Mouse (Mus musculus) embryo, embryonic 10.5 days (tissue): Measurements from ENCODE around the gene Hivep3.

Experiments used
- DNase-seq: peaks from one replicate; pipeline ENCODE4 v3.0.0-alpha.2; 2015; ENCODE audit warnings: low spot score

Gene Hivep3

GRCm38 (mm10) chr4:120158714-120159310 lies 425.2 kb downstream of the Hivep3 start:
- DNase-seq, result no peak

DNA sequence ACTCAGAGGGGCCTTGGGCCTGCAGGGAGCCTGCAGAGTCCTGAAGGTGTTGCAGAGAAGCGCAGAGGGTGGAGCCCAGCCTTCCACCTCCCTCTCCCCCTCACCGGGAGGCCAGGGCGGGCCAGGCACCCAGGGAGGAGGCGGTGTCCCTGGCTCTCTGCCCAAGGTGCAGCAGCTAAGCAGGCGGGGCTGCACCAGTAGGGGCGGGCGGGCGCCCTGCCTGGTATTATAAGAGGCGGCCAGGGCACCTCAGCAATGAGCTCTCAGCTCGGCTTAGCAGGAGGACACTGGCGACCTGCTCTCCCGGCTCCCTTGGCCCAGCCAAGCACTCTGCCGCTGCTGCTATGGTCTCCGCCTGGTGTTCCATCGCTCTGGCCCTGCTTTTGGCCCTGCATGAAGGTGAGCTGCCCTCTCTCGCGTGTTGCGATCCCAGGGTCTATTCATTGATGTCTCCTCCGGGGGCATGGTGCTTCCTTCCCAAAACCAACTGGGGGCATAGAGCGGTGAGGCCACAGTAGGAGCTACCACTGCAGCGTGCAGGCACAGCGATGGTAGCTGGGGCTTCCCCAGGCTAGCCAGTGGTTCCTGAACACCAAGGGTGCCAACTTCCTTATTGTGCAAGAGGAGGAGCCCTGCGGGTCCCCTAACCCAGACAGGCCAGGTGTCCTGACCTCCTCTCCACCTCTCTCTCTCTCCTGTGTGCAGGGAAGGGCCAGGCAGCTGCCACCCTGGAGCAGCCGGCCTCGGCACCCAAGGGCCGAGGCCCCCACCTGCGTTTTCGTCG lies 427.8 kb downstream of the Hivep3 start, which contains the start of gene Edn2:
TSS of gene Edn2 (plus strand) at position 41 of the 784 bp plus-strand sequence.
- no peak for DNase-seq

DNA sequence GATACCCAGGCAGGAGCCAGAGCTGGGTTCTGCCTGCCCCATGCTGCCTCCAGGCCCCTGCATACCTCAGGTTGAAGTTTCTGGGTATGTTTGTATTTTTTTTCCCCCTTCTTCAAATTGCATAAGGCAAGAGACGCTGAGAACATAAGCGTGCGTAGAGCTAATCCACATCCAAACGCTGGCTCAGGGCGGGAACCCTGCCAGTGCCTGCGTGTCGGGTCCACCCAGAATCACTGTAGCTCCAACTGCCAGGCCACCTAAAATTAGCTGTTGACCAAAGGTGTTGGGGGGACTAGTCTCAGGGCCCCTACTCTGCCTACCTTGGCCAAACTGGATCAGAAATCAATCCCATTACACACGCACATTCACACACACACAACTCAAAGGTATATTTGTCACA lies 429.0 kb downstream of the Hivep3 start:
- DNase-seq, result no peak

DNA sequence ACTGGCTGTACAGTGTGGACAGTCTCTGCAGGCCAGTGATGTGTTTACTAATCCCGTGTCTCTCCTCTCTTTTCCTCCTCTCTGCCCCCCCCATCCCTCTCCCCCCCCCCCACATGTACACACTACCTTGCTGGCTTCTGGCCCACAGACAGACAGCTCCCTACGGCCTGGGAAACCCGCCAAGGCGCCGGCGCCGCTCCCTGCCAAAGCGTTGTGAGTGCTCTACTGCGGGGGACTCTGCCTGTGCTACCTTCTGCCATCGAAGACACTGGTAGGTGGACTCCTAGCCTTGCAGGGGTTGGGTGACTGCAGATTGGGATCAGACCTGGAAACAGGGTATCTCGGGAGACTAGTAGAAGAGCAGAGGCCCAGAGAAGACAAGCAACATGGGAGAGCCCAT lies 429.7 kb downstream of the Hivep3 start:
- no peak for DNase-seq

GRCm38 (mm10) chr4:120164316-120164715 lies 430.7 kb downstream of the Hivep3 start:
- DNase-seq, result no peak

GRCm38 (mm10) chr4:120167778-120168177 lies 434.2 kb downstream of the Hivep3 start:
- no peak for DNase-seq

DNA sequence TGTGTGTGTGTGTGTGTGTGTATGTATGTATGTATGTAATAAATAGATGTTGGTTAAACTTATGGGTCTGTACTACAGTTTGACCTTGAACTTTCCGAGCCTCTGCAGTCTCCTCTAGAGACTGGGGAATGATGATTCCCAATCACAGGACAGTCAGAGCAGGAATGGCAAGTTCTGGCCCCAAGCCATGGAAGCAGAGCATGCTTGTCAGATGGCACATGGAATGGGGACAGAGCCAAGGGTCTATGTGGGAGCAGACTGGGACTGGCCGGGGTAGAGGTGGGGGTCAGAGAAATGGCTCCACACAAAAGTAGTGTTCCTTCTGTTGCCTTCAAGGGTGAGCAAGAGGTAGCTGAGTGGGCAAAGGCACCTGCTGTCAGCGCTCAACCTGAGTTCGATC lies 434.8 kb downstream of the Hivep3 start:
- DNase-seq, result no peak

DNA sequence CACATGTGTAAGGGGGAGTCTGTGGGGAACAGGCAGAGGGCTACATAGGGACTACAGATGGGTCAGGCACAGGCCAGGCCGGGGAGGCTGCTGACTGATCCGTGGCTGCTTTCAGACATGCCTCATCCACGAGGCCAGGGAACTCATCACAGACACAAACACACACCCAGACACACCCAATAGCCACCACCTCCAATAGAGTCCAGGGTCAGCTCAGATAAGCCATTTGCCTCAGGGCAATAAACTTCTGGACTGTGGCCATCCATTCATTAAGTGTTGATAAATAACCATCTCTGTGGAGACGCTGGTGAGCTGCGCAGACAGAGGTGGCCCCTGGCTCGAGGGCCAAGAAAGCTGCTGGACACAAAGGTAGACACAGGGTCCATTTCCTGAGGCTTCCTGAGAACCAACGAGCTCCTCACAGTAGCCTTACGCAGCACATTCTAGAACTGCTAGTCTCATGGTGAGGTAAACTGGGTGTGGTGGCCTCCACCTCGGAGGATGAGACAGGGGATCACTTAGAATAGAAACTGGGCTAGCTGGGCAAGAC lies 436.9 kb downstream of the Hivep3 start:
- no peak for DNase-seq

DNA sequence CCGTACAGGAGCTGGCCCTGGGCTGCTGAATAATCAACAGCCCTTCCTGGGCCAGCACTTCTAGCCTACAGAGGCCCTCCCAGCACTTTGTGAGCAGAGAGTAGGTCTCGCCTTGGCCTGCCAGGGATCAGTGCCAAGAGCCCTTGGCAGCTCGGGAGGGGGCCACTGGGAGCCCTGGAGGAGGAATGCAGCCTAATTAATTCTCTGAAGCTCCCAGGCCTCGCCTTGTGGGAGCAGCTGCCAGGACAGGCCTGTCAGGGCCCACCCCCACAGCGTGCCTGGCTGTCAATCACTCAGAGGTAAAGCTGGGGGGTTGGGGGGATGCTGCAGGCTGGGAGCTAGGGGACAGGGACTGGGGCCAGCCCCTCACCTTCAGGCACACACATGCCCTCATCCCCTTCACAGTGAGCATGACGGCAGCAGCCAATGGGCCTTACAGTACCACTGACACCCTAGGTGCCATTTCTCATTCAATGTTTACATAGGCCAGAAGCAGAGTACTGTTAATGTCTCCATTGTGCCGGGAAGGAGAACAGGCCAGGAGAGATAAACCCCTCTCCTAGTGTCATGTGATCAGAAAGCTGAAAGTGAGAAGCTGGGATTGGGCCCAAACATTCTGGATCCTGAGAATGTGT lies 438.6 kb downstream of the Hivep3 start:
- no peak for DNase-seq

GRCm38 (mm10) chr4:120179123-120179522 lies 445.5 kb downstream of the Hivep3 start:
- no peak for DNase-seq

- DNase-seq, result no peak
Observed at GRCm38 (mm10) chr4:120180535-120180934, 447.0 kb downstream of the Hivep3 start.

- DNase-seq, result peak; percentile 67
Observed at GRCm38 (mm10) chr4:120184374-120184991, 450.9 kb downstream of the Hivep3 start.

DNA sequence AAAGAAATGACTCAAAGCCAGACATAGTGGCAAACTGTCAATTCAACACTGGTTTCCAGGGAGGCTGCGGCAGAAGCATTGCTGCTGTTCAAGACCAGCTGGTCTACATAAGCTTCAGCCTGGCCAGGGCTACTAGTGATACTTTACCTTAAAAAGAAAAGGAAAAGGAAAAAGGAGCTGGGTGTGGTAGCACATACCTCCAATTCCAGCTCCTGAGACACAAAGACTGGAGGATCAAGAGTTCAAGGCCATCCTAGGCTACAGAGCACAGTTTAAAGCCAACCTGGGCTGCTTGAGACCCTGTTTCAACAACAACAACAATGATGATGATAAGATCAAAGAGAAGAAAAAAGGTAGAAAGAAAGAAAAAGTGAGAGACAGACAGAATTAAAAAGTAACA lies 452.9 kb downstream of the Hivep3 start:
- no peak for DNase-seq

- DNase-seq, result peak; percentile 54
Observed at GRCm38 (mm10) chr4:120186934-120187333, 453.4 kb downstream of the Hivep3 start.
